Mouse (Mus musculus) erythroblast, embryonic 14.5 days (primary cell): ENCODE measurements around the gene Itfg2. TPM values are rescaled to one million over a fixed set of nuclear protein-coding genes. Genes with fewer than 3 reads are reported as not detected.

Source experiments
- H3K27me3 ChIP-seq: 2 replicates; pipeline ENCODE4 v1.6.1; 2012; ENCODE audit warnings: inconsistent platforms; ENCODE audit not compliant: control insufficient read depth
- H3K36me3 ChIP-seq: 2 replicates; pipeline ENCODE4 v1.6.1; 2012; ENCODE audit warnings: mild to moderate bottlenecking, inconsistent platforms; ENCODE audit not compliant: control insufficient read depth
- H3K4me1 ChIP-seq: 2 replicates; pipeline ENCODE4 v1.6.1; 2012; ENCODE audit warnings: inconsistent platforms; ENCODE audit not compliant: control insufficient read depth
- H3K4me3 ChIP-seq: replicated peaks from 2 replicates; pipeline ENCODE3; 2012; ENCODE audit warnings: moderate library complexity, mild to moderate bottlenecking, inconsistent platforms
- H3K9me3 ChIP-seq: 2 replicates; pipeline ENCODE4 v1.6.1; 2012; ENCODE audit warnings: low read length, inconsistent platforms, mixed read lengths; ENCODE audit not compliant: control insufficient read depth
- GATA1 ChIP-seq: IDR thresholded peaks from 2 replicates; pipeline ENCODE4 v1.6.1; 2012; ENCODE audit warnings: low read length, inconsistent platforms, mixed read lengths
- TAL1 ChIP-seq: IDR thresholded peaks from 3 replicates; pipeline ENCODE4 v1.6.1; 2012; ENCODE audit warnings: low read length, inconsistent platforms, mixed read lengths
- polyA plus RNA-seq: library from polyadenylated mRNA; stranded (reverse); fragments of >175 nt; gene quantifications from 2 replicates; pipeline ENCODE4 v1.2.3, GENCODE M21; 2012

The Itfg2 gene
- polyA plus RNA-seq, 1 experiment, result 1.9 TPM

- peak overlapping the region; percentile 92 for H3K4me3 ChIP-seq
- H3K36me3 ChIP-seq, result peaks cover 53% of the 10 kb centered on the region
- peaks cover 57% of the 10 kb centered on the region for H3K4me1 ChIP-seq
- H3K27me3 ChIP-seq, result no peaks in the 10 kb centered on the region
- H3K9me3 ChIP-seq, result peaks cover 2% of the 10 kb centered on the region; the same call in 1 of the 2 replicates
- no peak for TF ChIP-seq TAL1
Observed at GRCm38 (mm10) chr6:128436356-128437005, 11.8 kb upstream of the Itfg2 start.

- Histone ChIP-seq H3K4me3 (no peak overlapping the region), H3K36me3 (peaks cover 61% of the 10 kb centered on the region), H3K27me3 (no peaks in the 10 kb centered on the region), H3K9me3 (no peaks in the 10 kb centered on the region), H3K4me1 (peaks cover 59% of the 10 kb centered on the region)
- TF ChIP-seq GATA1, result no peak
- no peak for TF ChIP-seq TAL1
Observed at GRCm38 (mm10) chr6:128435474-128435873, 10.7 kb upstream of the Itfg2 start.

- no peak overlapping the region for H3K4me3 ChIP-seq
- peaks cover 76% of the 10 kb centered on the region for H3K36me3 ChIP-seq
- TF ChIP-seq GATA1 (no peak), TAL1 (no peak)
- H3K4me1 ChIP-seq, result peaks cover 56% of the 10 kb centered on the region
- H3K27me3 ChIP-seq, result no peaks in the 10 kb centered on the region
- H3K9me3 ChIP-seq, result no peaks in the 10 kb centered on the region
Observed at GRCm38 (mm10) chr6:128433566-128433965, 8.8 kb upstream of the Itfg2 start.

- TF ChIP-seq GATA1 (no peak), TAL1 (no peak)
- Histone ChIP-seq H3K9me3 (no peaks in the 10 kb centered on the region), H3K36me3 (peaks cover 83% of the 10 kb centered on the region), H3K27me3 (no peaks in the 10 kb centered on the region), H3K4me1 (peaks cover 47% of the 10 kb centered on the region), H3K4me3 (no peak overlapping the region)
Observed at GRCm38 (mm10) chr6:128432356-128432915, 7.7 kb upstream of the Itfg2 start.

DNA sequence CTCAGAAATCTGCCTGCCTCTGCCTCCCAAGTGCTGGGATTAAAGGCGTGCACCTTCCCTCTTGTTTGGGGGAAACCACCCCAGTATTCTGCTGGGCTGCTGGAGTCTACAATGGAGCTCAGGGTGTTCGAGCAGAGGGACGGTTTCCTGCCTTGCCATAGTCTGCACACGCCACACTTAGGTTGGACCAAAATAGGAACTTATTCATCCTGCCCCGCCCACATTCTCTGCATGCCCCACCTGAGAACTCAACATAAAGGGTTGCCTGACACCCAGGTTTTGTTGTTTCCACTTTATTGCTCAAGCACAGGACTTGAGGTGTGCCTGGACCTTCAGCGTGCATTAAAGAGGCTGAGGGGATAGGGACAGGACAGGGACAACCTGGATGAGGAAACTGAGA is 5.1 kb upstream of the Itfg2 start:
- TF ChIP-seq TAL1, result no peak
- TF ChIP-seq GATA1, result no peak
- Histone ChIP-seq H3K4me3 (no peak overlapping the region), H3K4me1 (peaks cover 38% of the 10 kb centered on the region), H3K9me3 (no peaks in the 10 kb centered on the region), H3K36me3 (peaks cover 63% of the 10 kb centered on the region), H3K27me3 (no peaks in the 10 kb centered on the region)

GRCm38 (mm10) chr6:128429300-128429699 is 4.6 kb upstream of the Itfg2 start:
- TF ChIP-seq GATA1, result no peak
- H3K9me3 ChIP-seq, result no peaks in the 10 kb centered on the region
- peaks cover 40% of the 10 kb centered on the region for H3K4me1 ChIP-seq
- no peaks in the 10 kb centered on the region for H3K27me3 ChIP-seq
- peaks cover 58% of the 10 kb centered on the region for H3K36me3 ChIP-seq
- H3K4me3 ChIP-seq, result no peak overlapping the region

GRCm38 (mm10) chr6:128427571-128427970 is 2.8 kb upstream of the Itfg2 start:
- TF ChIP-seq TAL1 (no peak), GATA1 (no peak)

GRCm38 (mm10) chr6:128425046-128425445 is 315 bp upstream of the Itfg2 start:
- peaks cover 47% of the 10 kb centered on the region for H3K4me1 ChIP-seq
- TF ChIP-seq TAL1 (no peak), GATA1 (no peak)
- peak overlapping the region; percentile 98 for H3K4me3 ChIP-seq
- H3K27me3 ChIP-seq, result no peaks in the 10 kb centered on the region
- no peaks in the 10 kb centered on the region for H3K9me3 ChIP-seq
- H3K36me3 ChIP-seq, result peaks cover 27% of the 10 kb centered on the region

More at GRCm38 (mm10) chr6:128427571-128427970, 2.8 kb upstream of the Itfg2 start:
- Histone ChIP-seq H3K27me3 (no peaks in the 10 kb centered on the region), H3K4me3 (no peak overlapping the region), H3K4me1 (peaks cover 48% of the 10 kb centered on the region), H3K36me3 (peaks cover 41% of the 10 kb centered on the region), H3K9me3 (no peaks in the 10 kb centered on the region)

GRCm38 (mm10) chr6:128423496-128424268 is 1.0 kb downstream of the Itfg2 start:
- Histone ChIP-seq H3K36me3 (peaks cover 20% of the 10 kb centered on the region), H3K9me3 (no peaks in the 10 kb centered on the region), H3K4me3 (peak overlapping the region; percentile 98), H3K4me1 (peaks cover 36% of the 10 kb centered on the region), H3K27me3 (no peaks in the 10 kb centered on the region)
- TF ChIP-seq GATA1 (no peak), TAL1 (peak; percentile 14; the same call in 1 of the 3 replicates)
